Comparison of ENCODE assay signal across 16 mouse cellular contexts in genomic region chr7:34968749-34969433, GRCm38 (mm10). TPM values are rescaled to one million over a fixed set of nuclear protein-coding genes. Genes with fewer than 3 reads are reported as not detected.
DNase-seq lines count a peak whose midpoint lies in the region; ATAC-seq and TF ChIP-seq lines count a peak whose summit lies in the region.
"Had no signal": no experiment of that assay in that cellular context is flagged by ENCODE, and none has a peak within 500 bp of the region (broad histone marks: within the 10 kb centered on the region; RNA-seq: fewer than 3 reads in every experiment).

No protein-coding gene starts in this region.

- H3K4me2 ChIP-seq in intestine, postnatal 0 days (replicated peaks; ENCODE audit: low read depth): no peak overlapping the region
- no peak overlapping the region for H3K4me2 ChIP-seq in myocyte (ENCODE audit: low read depth)
- no peak overlapping the region for H3K4me2 ChIP-seq in midbrain, embryonic 14.5 days (ENCODE audit: low read length)
- H3K4me2 ChIP-seq: embryonic facial prominence, embryonic 13.5 days; limb, embryonic 12.5 days had no signal

- no peaks in the 10 kb centered on the region for H3K79me2 ChIP-seq in C2C12 (ENCODE audit: control insufficient read depth, insufficient read depth)
- no peaks in the 10 kb centered on the region for H3K79me2 ChIP-seq in myocyte (ENCODE audit: control insufficient read depth, insufficient read depth)

- no peak overlapping the region for H3K9ac ChIP-seq in intestine, postnatal 0 days (ENCODE audit: low read depth, low read length)
- no peak overlapping the region for H3K9ac ChIP-seq in midbrain, embryonic 14.5 days (replicated peaks; ENCODE audit: low read length)
- H3K9ac ChIP-seq: embryonic facial prominence, embryonic 13.5 days; forebrain, postnatal 0 days; limb, embryonic 12.5 days had no signal

- ATAC-seq in intestine, postnatal 0 days: peak; percentile 82
- ATAC-seq in midbrain, embryonic 14.5 days (ENCODE audit: low FRiP score, low TSS enrichment): no peak
- ATAC-seq: forebrain, postnatal 0 days; inflammation-experienced regulatory T-cells, adult 6 months had no signal

- no peaks in the 10 kb centered on the region for H3K79me3 ChIP-seq in C2C12 (ENCODE audit: low read depth)

- DNase-seq in MEL-GATA-1-ER (ENCODE audit: extremely low read depth, low read depth): peak; percentile 8
- DNase-seq in cerebellum, adult 9-10 months: no peak
- DNase-seq in layer of hippocampus, postnatal 36 days: no peak
- no peak for DNase-seq in midbrain, embryonic 14.5 days
- DNase-seq: cerebellum, postnatal 10 days; forebrain, postnatal 0 days; gastrocnemius, postnatal 36 days; heart, postnatal 10 days; lung, postnatal 36 days; thymus, postnatal 14 days had no signal

- H3K4me1 ChIP-seq in intestine, postnatal 0 days (replicated peaks; ENCODE audit: control insufficient read depth, insufficient read depth, low read length): no peaks in the 10 kb centered on the region
- peaks cover 9% of the 10 kb centered on the region; the same call in 1 of the 2 replicates for H3K4me1 ChIP-seq in midbrain, embryonic 14.5 days (ENCODE audit: control insufficient read depth, insufficient read depth, low read length)

- H3K27ac ChIP-seq in intestine, postnatal 0 days (ENCODE audit: low read depth, low read length): no peak overlapping the region
- H3K27ac ChIP-seq in midbrain, embryonic 14.5 days (replicated peaks; ENCODE audit: low read depth, low read length): no peak overlapping the region
- H3K27ac ChIP-seq: embryonic facial prominence, embryonic 13.5 days; limb, embryonic 12.5 days had no signal

- H3K36me3 ChIP-seq in C2C12 (ENCODE audit: control insufficient read depth, insufficient read depth): peaks cover under 1% of the 10 kb centered on the region
- H3K36me3 ChIP-seq in intestine, postnatal 0 days (ENCODE audit: control insufficient read depth, insufficient read depth): peaks cover 20% of the 10 kb centered on the region
- peaks cover 8% of the 10 kb centered on the region for H3K36me3 ChIP-seq in myocyte (ENCODE audit: control insufficient read depth, insufficient read depth)
- H3K36me3 ChIP-seq in midbrain, embryonic 14.5 days (ENCODE audit: control insufficient read depth, insufficient read depth, low read length): 0 out of 2 replicates have a peak, but pooled peaks cover 5% of the 10 kb centered on the region

- no peak for TF ChIP-seq CTCF in C2C12 (IDR thresholded peaks at IDR 0.05; ENCODE audit: control insufficient read depth, insufficient read depth, insufficient read length)
- TF ChIP-seq CTCF in intestine, postnatal 0 days (IDR thresholded peaks at IDR 0.05; ENCODE audit: low read depth): no peak

- H3K27me3 ChIP-seq in C2C12 (ENCODE audit: control insufficient read depth, insufficient read depth, insufficient read length) (no peaks in the 10 kb centered on the region), myocyte (ENCODE audit: control insufficient read depth, insufficient read depth, insufficient read length) (no peaks in the 10 kb centered on the region)
- no peaks in the 10 kb centered on the region for H3K27me3 ChIP-seq in intestine, postnatal 0 days (replicated peaks; ENCODE audit: control insufficient read depth, insufficient read depth, low read length)
- H3K27me3 ChIP-seq in midbrain, embryonic 14.5 days (ENCODE audit: control insufficient read depth, insufficient read depth, low read length): no peaks in the 10 kb centered on the region
- H3K27me3 ChIP-seq: embryonic facial prominence, embryonic 13.5 days; limb, embryonic 12.5 days had no signal

- H3K4me3 ChIP-seq in C2C12 (ENCODE audit: insufficient read depth, poor library complexity, severe bottlenecking) (no peak overlapping the region), myocyte (no peak overlapping the region)
- H3K4me3 ChIP-seq in intestine, postnatal 0 days (ENCODE audit: low read depth, low read length): no peak overlapping the region
- no peak overlapping the region for H3K4me3 ChIP-seq in midbrain, embryonic 14.5 days (replicated peaks; ENCODE audit: low read depth, low read length)
- H3K4me3 ChIP-seq: embryonic facial prominence, embryonic 13.5 days; limb, embryonic 12.5 days had no signal

- H3ac ChIP-seq in C2C12 (ENCODE audit: control insufficient read depth, insufficient read length, low read depth) (no peak overlapping the region), myocyte (ENCODE audit: control insufficient read depth, insufficient read length) (no peak overlapping the region)

- no peak for TF ChIP-seq POLR2A in myocyte (IDR thresholded peaks at IDR 0.05; ENCODE audit: insufficient read length, low read depth)

- WGBS in intestine, postnatal 0 days: 76% methylated on average over 3 of the region's 3 CpGs
- WGBS in midbrain, embryonic 14.5 days: 81% methylated on average over 3 of the region's 3 CpGs

- H3K9me3 ChIP-seq in intestine, postnatal 0 days (ENCODE audit: control insufficient read depth): no peaks in the 10 kb centered on the region
- H3K9me3 ChIP-seq in midbrain, embryonic 14.5 days (ENCODE audit: control insufficient read depth, low read length): no peaks in the 10 kb centered on the region; the same call in 1 of the 2 replicates
- H3K9me3 ChIP-seq: embryonic facial prominence, embryonic 13.5 days; limb, embryonic 12.5 days had no signal

TF ChIP-seq in C2C12, 6 proteins besides CTCF, POLR2A, EP300 and RAD21:
- TF ChIP-seq FOSL1 (IDR thresholded peaks at IDR 0.05; ENCODE audit: insufficient read depth, low read length, poor library complexity, severe bottlenecking) (no peak), MAX (IDR thresholded peaks at IDR 0.05) (no peak), USF1 (IDR thresholded peaks at IDR 0.05; ENCODE audit: low read depth) (no peak), MYOD1 (IDR thresholded peaks at IDR 0.05; ENCODE audit: control insufficient read depth, insufficient read length, low read depth) (peak; percentile 99), MYOG (IDR thresholded peaks at IDR 0.05; ENCODE audit: control insufficient read depth, extremely low read depth, insufficient read length) (no peak)

TF ChIP-seq in myocyte, 11 proteins besides CTCF, POLR2A, EP300 and RAD21:
- TF ChIP-seq TCF12 (IDR thresholded peaks at IDR 0.05; ENCODE audit: insufficient read depth, poor library complexity, severe bottlenecking): peak; percentile 99
- TF ChIP-seq E2F4 (IDR thresholded peaks at IDR 0.05; ENCODE audit: insufficient read depth): no peak
- no peak for TF ChIP-seq USF1 (IDR thresholded peaks at IDR 0.05; ENCODE audit: low read depth)
- TF ChIP-seq REST (IDR thresholded peaks at IDR 0.05; ENCODE audit: insufficient read depth, insufficient read length): no peak
- TF ChIP-seq CEBPB (IDR thresholded peaks at IDR 0.05; ENCODE audit: insufficient read depth, poor library complexity, severe bottlenecking): no peak
- no peak for TF ChIP-seq MAX (IDR thresholded peaks at IDR 0.05; ENCODE audit: low read depth)
- no peak for TF ChIP-seq POLR2AphosphoS2 (IDR thresholded peaks at IDR 0.05; ENCODE audit: insufficient read length, low read depth)
- peak; percentile 94 to 100 (median 100) for TF ChIP-seq MYOD1 (IDR thresholded peaks at IDR 0.05; ENCODE audit: control insufficient read depth in 1 of 3, insufficient read length in 2 of 3, low read depth in 2 of 3)
- peak; percentile 98 to 100 (median 99) for TF ChIP-seq MYOG (IDR thresholded peaks at IDR 0.05; ENCODE audit: control insufficient read depth in 1 of 3, insufficient read depth in 1 of 3, insufficient read length in 2 of 3, low read depth in 2 of 3)
- no peak for TF ChIP-seq SRF (IDR thresholded peaks at IDR 0.05; ENCODE audit: control insufficient read depth, insufficient read length, low read depth)
- peak; percentile 98 for TF ChIP-seq TCF3 (IDR thresholded peaks at IDR 0.05; ENCODE audit: insufficient read length, low read depth)

RNA-seq across cellular contexts. Expression of gene Pepd, which starts 56.7 kb away (rescaled TPM):
- 82.9 TPM for polyA plus RNA-seq in C2C12 (2012; fragmentation: generic; extraction: Trizol)
- polyA plus RNA-seq in intestine, postnatal 0 days (2015; fragmentation: Nextera tagmentation; extraction: Ambion mirVana): 178 and 192 TPM in 2 replicates
- polyA plus RNA-seq in myocyte (2012; fragmentation: generic; extraction: Trizol): 82.1 TPM
- 10 to 100 TPM; 33.2 to 33.6 TPM for total RNA-seq in layer of hippocampus, postnatal 36 days (2021)
- 57.2 and 62.4 TPM in 2 replicates for polyA plus RNA-seq in midbrain, embryonic 14.5 days (2014; fragmentation: Nextera tagmentation; extraction: Ambion mirVana)
